Mouse (Mus musculus) retina, postnatal 1 day (tissue): Measurements from ENCODE around the gene En1.

Experiments used
- DNase-seq: peaks from one replicate; pipeline ENCODE4 v3.0.0-alpha.2; 2012

En1 gene

DNA sequence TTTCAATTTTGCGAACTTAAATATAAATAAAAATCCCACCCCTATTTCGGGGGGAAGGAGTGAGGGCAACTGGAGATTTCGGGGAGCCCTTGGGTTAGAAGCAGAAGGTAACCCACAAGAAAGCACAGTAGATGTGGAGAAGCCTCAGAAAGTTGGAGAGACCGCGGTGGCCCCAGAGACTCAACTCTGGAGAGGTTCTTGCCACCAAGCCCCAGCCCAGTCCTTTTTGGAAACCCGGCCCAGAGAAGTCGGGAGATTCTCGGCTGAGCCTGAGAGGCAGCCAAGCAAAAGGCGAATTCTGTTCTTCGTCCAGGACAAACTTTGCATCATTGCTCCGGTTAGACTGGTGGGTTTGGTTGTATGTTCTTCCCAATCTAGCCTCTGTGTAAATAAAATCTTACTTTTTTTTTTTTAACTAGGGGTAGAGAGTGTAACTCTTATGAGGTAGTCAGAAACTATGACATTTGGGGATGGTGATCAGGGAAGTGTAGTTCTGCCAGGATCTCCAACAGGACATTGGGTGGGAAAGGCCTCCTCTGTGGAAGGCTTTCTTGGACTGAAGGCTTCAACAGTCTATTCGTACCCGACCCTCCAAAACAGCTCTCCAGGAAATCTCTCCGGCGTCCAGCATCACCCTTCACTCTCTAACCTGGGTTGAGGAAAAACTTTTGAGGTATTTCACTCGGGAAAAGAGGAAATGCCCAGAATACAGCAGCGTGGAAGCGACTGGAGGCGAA is 1.5 kb upstream of the En1 start:
- DNase-seq = no peak

DNA sequence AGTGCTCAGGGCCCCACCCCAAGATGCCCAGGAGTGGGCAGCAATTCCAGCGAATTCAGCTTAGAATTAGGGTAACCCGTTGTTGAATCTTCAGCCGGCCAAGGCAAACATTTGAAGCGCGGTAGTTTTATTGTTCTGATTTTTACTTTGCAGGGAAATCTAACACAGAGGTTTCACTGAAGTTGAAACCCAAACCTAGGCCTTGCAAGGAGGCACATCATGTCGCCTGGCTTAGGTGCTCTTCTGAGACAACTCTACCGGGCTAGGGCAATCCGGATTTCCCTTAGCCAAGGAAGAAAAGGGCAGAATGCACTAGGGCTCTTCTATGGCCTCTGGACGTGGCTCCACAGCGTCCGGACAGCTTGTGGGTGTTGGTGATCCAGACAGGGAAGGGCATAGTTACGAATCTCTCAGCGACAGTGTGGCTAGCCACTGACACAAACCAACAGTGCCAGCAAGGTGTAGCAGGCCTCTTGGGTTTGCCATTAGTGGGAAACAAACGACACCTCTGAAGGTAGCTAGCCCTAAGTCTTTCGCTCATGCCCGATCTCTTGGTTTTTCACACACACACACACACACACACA is 873 bp upstream of the En1 start:
- no peak for DNase-seq

DNA sequence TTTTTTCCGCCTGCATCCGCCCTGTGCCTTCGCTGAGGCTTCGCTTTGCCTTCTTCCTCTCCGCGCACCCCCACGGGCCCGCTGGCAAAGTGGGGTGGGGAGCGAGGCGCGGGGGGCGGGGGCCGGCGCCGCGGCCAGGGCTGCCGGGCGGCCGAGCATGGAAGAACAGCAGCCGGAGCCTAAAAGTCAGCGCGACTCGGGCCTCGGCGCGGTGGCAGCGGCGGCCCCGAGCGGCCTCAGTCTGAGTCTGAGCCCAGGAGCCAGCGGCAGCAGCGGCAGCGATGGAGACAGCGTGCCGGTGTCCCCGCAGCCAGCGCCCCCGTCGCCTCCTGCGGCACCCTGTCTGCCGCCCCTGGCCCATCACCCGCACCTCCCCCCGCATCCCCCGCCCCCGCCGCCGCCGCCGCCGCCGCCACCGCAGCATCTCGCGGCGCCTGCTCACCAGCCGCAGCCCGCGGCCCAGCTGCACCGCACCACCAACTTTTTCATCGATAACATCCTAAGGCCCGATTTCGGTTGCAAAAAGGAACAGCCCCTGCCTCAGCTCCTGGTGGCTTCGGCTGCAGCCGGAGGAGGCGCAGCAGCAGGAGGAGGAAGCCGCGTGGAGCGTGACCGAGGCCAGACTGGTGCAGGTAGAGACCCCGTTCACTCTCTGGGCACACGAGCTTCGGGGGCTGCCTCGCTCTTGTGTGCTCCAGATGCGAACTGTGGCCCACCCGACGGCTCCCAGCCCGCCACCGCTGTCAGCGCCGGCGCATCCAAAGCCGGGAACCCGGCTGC is 848 bp downstream of the En1 start:
- DNase-seq = peak; percentile 46

DNA sequence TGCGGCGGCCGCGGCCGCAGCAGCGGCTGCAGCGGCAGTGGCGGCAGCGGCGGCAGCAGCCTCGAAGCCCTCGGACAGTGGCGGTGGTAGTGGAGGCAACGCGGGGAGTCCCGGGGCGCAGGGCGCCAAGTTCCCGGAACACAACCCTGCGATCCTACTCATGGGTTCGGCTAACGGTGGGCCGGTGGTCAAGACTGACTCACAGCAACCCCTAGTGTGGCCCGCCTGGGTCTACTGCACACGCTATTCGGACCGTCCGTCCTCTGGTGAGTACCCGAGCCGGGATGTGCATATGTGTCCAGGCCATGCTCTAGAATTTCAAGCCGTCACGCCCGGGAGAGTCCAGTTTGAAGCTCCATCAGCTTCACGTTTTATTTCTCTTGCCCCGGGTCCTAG is 1.4 kb downstream of the En1 start:
- DNase-seq = peak; percentile 48

DNA sequence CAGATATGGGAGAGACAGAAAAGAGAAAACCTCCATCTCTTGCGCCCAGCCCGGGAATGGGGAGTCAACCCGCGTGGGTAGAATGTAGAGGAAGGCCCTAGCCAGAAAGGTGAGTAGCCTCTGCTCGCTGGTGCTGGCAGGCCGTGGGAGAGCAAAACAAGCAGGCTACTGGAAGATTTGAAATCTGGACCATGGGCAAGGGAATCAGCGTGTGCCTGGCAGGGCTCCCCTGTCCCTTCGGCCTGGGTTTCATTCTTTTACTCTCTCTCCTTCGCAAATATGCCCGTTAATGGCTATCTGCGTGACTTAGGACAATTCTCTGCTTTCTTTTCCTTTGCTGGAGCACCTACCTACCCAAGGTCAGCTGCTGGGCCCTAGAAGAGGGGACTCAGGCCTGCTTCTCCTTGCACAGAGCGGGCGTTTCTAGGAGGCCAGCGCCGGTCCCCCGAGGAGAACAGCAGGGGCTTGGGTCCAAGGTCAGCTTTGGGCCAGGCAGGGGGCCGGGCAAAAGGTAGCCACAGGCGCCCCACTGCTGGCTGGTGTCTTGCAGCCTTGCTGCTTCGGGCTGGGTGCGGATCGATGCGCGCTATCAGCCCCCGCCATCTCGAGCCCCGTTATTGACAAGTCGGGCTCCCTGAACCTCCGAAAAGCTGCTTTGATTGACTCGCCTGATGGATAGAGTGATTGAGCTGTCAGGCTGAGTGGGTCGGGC is 2.4 kb downstream of the En1 start:
- DNase-seq = no peak

DNA sequence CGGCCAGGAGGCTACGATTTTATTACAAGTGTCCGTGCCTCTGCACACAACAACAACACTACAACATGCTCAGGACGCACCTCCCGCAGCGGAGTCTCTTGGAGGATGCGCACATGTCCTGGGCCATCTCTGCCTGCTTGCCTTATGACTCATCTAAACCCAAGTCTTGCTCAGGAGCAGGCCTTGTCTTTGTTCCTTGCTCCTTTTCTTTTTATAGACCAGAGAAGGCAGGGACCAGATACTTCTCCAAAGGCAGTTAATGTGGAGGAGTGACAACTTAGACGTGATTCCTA is 2.9 kb downstream of the En1 start:
- DNase-seq = no peak

DNA sequence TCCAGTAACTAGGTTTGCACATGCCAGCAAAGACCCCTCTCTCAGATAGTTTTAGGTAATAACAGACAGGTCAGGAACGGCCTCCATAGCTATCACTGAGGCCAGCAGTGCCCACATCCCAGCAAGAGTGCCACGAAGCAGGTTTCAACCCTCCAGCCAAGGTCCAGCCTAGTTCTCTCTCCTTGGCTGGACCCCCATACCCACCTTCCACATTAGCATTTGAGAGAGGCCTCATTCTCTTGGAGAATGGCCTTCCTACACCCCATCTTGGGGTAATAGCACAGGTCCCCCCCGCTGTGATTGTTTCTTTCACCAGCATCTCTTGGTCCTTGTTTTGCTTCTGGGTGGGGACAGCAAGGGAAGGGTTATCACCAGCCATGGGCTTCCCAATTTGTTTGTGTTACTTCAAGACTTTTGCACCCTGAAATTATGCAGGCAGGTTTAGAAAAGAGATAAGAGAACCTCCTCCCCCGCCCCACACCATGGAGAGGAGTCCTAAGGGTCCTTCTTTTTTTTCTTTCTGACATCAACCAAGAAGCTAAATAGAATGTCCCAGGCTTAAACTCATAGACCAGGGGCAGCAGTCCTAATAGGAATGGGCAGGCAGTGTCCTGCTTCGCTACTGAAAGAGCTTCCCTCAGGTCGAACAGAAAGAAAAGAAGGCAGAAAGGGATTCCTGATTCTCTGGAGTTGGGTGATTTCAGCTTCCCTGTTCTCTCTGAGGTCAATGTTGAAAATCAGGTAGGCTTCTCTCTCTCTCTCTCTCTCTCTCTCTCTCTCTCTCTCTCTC is 3.5 kb downstream of the En1 start:
- no peak for DNase-seq

DNA sequence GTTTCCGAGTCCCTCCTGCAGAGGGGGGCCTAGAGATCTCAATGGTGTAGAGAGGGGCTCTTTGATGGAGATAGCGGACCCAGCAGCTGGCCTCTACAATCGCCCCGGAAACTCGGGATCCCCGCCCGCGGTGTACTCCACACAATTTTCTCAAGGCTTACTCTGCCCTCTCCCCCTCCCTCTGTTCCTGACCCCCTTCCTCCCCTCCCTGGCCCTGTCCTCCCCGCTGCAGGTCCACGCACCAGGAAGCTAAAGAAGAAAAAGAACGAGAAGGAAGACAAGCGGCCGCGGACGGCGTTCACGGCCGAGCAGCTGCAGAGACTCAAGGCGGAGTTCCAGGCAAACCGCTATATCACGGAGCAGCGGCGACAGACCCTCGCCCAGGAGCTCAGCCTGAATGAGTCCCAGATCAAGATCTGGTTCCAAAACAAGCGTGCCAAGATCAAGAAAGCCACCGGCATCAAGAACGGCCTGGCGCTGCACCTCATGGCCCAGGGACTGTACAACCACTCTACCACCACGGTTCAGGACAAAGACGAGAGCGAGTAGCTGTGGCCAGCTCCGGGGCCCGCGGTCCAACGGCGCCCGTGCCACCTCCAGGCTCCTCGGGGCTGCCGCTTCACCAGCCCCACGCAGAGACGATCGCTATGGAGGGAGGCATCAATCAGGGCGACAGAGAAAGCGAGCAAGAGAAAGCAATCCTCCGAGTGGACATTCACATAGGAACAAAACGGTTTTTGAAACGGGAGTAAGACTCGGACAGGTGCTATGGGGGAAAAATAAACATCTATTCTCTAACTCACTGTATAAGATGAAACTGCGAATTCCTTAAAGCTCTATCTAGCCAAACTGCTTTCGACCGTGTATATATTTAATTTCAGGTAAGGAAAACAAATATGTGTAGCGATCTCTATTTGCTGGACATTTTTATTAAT is 4.7 kb downstream of the En1 start:
- peak; percentile 71 for DNase-seq

DNA sequence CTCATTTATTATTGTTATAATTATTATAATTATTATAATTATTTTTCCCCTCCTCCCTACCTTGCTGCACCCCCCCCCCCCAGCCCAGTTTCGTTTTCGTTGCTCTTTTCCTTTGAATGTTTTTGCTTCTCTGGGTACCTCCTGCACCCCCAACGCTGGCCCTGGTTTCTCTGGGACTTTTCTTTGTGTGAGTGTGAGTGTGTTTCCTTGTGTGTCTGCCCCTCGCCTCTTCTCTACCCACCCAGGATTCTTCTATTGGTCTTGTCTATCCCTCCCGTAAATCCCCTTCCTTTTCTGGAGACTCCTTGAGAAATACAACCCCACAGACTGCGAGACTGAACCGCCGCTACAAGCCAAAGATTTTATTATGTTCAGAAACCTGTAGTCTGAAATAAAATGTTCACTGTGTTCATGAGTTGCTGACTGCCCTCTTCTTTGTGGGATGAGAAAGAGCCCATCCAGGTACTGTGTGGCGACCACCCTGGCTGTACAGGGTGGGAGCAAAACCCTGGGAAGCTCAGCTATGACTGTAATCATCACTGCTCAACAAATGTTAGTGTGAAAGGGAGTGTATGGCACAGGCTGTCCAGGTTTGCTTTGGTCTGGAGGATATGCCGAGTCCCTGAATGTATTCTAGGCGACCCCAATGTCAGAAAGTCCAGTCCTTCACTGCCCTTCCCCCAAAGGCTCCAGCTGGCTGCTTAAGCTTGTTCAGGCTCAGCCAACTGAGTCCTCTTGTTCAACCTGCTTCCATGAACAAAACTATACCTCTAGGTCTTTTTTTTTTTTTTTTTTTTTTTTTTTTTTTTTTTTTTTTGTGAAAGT is 5.6 kb downstream of the En1 start:
- DNase-seq = no peak

DNA sequence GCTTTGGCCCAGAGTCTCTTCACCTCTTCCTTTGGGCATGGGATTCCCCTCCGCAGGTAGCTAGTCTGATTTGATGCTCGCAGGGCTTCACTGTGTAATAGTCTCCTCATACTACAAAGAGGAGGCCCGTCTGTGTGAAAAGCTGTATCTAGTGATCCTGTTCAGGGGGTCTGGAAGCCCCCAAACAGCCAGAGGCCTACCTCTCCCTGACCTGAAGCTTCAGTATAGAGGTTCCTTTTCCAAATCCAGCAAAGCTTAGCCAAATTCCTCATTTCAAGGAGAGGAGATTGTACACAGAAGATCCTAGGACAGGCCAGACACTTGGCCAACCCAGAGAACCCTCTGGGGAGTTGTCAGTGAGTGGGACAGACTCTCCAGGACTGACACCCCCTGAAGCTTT is 6.2 kb downstream of the En1 start:
- DNase-seq = no peak

DNA sequence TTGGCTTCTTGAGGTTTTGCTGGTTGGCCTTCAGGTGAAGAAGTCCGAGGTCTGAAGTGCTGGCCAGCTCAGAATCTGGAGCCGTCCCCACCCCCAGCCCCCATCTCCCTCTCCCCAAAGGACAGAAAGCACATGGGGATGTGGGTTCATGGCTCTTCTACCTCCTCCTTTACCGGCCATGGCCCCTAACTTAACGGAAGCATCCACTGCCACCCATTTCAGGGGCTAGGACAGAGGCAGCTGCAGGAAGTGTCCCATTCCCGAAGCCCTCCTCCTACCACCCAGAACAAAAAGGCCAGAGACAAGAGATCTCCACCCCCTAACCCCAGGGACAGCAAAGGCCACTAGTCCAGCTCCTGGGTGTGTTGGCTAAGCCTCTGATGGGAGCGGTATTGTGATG is 7.4 kb downstream of the En1 start:
- no peak for DNase-seq

DNA sequence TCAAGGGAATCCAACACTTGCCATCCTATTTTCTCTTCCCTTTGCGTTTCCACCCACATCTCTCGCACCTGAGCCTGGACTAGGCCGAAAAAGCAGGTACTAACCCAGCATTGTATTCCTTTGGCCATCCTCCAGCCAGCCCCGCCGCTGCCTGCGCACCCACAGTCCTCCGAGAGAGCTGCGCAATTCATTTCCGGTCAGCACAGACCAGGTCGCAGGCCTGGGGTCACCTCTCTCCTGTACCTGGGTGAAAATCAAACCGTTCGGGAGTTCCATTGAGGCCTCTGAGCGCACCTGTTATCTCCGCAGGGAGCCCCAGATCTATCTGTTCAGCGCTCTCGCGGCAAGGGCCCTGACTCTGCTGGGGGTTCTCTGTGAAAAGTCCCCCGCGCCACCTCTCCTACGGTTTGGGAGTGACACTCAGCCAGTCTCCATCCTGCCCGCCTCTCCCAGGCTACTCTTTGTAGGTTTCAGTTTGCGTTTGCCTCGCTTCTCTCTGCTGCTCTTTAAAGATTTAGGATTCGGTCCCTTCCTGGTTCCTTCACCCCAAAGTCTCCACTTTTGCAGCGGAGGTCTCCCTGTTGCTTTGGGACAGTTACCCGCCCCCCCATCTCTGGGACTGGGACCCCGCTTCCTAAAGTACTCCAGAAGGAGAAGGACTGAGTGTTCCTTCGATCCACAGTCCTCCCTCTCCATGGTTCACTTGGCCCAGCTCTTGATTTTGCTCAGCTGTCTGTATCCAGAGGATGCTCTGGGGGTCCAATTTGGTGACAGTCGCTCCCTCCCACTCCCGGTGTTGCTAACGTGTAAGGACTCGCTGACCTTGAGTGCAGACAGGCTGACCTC is 11.5 kb downstream of the En1 start:
- no peak for DNase-seq

DNA sequence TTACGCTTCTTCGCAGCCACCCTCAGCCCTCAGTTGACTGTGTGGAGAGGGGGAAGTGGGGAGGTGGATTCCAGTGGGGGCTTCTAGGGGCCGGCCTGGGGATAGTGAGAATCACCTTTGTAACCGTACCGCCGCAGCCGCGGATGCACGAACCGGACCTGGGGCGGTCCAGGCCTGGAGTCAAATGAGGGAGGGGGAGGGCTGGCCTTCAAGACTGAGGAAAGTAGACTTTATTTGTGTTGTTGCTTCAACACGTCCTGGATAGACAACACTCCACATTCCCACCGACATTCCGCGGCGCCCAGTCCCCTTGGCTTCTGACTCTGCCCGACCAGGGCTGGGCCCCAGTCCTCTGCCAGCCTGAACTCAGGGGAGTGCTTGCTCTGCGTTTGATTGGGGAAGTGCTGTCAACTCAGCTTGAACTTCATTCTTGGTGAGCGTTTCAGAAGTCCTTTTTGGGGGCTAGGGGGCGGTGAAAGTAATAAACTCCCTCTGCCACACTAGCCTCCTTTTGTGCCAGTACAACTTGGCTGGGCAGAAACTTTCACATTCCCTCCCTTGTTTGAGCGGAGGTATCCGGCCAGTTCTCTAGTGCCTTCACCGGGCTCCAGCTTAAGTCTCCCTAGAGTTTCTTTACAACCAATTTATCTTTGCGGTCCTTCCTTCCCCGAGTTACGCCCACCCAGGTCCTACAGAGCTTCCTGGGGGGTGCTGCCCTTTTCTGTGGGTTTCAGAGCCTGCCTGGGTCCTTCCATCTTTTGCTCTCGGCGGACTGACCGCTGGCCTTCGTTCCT is 12.3 kb downstream of the En1 start:
- DNase-seq = no peak

DNA sequence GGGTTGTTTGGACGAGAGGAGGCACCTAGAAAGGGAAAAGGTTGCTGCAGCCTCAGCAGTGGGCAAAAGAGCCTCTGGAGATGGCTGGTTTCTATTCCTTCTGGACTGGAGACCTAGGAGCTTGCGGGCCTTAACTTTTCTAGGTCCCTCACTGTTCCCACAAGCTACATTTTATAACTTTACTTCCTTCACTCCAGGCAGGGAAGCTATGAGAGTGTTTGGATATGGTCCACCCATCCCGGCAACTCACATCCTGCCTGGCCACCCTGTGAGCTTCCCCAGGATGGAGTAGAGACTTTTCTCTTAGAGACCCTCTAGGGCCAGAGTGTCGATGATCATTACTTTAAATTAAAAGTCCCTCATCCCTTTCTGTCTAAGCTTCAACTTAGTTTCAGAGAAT is 13.3 kb downstream of the En1 start:
- DNase-seq = no peak

DNA sequence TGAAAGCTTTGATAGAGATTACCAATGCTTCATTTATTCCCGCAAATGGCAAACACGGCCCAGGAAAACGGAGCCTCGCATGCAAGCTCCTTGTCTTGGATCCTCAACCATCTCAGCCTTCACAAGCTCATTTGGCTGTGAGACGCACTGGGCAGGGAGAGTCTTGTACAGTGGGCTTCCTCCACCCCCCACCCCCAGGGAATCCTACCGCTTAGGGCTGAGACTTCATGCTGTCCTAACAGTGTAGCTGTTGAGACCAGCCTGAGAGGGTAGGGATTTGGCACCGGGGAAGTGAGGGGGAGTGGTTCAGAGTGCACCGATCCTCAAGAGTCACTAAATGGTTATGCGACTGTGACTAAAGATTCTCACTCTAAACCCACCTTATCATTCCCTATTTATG is 13.7 kb downstream of the En1 start:
- no peak for DNase-seq

DNA sequence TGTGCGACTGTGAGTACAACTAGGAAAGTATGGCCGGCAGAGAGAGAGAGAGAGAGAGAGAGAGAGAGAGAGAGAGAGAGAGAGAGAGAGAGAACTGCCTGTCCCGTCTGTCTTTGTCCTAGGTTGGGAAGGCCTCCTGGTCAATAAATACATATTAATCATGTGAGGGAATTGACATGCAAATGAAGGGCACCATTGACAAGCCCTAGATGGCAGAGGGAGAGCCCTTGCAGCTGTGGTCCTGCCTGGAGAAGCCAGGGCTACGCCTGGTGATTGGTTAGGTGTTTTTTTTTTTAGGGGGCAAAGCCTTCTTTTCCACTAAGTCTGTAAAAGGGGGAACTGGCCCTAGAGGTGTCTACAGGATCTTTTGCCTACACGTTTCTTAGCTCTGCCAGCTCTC is 19.2 kb downstream of the En1 start:
- DNase-seq = no peak

DNA sequence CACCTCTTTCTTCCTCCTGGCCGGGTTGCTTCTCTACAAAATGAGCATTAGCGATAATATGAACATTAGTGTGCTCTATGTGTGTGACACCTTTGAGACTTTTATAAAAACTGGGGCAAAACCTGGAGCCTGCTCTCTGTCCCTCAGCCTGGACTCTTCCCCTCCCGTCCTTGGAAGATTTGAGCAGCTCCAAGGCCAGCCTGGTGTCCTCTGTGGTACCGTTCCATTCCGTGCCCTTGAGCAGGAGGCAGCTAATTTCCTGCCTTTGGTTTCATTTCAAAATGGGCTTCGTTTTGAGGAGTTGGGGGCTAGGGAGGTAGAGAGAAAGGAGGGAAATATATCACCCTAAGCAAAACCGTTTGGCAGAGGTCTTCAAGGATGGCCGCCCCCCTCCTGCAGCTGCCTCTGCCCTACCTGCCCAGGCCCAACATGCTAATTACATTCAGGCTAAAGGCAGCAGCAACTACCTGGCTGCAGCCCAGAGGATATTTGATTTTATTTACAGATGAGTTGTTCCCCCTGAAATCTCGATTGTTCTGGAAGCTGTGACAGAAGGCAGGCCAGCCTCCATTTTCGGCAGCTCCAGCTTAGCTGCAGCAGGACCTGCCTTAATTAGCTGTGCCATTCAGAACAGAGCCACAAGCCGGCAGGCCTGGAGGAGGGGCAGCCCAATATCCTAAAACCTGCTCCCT is 24.9 kb downstream of the En1 start:
- peak; percentile 34 for DNase-seq

DNA sequence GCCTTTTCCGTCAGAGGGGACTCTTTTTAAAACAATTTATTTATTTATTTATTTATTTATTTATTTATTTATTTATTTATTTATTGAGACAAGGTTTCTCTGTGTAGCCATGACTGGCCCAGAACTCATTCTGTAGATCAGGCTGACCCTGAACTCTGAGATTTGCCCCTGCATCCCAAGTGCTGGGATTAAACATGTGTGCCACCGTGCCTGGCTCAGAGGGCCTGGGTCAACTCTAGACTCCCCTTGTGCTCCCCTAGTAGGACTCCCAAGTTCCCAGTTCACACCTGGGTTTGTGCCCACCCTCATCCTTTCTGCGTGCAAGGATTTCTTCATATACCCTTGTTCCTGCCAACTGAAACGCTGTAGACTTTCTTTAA is 25.4 kb downstream of the En1 start:
- DNase-seq = no peak

DNA sequence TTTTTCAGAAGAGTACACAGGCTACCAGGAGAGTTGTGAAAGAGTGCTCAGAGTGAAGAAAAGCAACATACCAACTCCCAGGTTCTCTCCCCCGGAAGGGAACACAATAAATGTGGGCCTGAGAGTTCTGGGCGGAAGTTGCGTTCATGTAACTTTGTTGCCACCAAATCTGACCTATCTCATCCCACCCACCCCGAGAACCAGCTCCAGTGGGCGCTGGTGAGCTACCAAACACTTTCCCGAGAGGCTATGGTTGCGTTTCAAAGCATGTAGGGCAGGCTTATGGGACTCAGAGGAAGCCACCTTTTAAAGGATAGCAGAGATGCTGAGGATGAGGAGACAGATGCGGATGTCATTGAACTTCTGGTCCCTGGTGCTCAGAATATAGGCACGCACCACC is 26.6 kb downstream of the En1 start:
- DNase-seq = no peak
